Mouse (Mus musculus): ENCODE measurements around the gene Vmn1r28. TPM values are rescaled to one million over a fixed set of nuclear protein-coding genes. Genes with fewer than 3 reads are reported as not detected.
"Not testable (repeated sequence)": the region's sequence is repeated elsewhere in the genome, so short reads cannot be mapped to it uniquely, and the experiment has no call there.

Gene Vmn1r28
- total RNA-seq (2021), result not detected

DNA sequence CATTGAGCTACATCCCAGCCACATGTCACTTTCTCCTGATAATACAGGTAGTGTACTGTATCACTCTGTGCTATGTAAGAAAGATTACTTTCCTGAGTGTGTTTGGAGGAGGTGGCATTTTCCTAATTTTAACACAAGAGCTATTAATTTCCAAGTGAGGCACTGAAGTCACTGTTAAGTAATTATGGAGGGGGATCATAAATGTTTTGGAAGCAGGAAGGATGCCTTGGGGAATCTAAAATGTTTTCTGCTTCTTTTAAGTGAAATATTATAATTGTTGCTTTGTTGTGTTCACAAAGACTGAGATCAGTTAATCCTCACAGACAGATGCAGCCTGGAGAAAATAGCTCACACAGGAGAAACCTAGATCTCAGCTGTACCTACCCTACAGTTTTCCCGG is at the start of gene Vmn1r28:
Vmn1r28 (plus strand) TSS at position 301 of the 400 bp plus-strand sequence.
- DNase-seq, result no peak
- intact Hi-C loops (cut with DNase I), result no loop called here

GRCm38 (mm10) chr6:58216119-58216518 is 45.7 kb upstream of the Vmn1r28 start:
- DNase-seq, result peak in 1 of 2 experiments; percentile 6
- intact Hi-C loops (cut with DNase I), result no loop called here

- intact Hi-C loops (cut with DNase I), result no loop called here
- DNase-seq, result no peak
Observed at GRCm38 (mm10) chr6:58218721-58219120, 43.1 kb upstream of the Vmn1r28 start, which contains the start of gene Vmn1r27. Vmn1r27 (minus strand) TSS chr6:58218821.

- intact Hi-C loops (cut with DNase I); DNase-seq: not testable (repeated sequence)
Observed at GRCm38 (mm10) chr6:58279661-58280060, 17.8 kb downstream of the Vmn1r28 start.

DNA sequence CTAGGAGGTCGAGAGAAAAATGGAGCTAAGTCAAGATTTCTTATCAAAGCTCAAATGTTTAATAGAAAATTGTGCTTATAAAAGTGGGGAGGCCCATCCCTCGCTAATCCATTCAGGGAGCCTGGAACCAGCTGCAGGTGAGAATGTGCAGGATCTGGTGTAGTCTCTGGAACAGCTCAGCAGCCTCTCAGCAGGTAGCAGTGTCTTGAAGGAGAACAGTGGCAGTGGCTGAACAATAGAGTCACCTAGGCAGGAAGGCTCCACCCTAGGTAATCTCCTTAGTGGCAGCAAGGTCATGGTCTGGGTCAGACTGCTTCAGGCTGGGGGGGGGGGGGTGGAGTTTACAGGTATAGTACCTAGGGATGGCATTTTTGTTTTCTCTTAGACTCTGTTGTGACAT is 30.4 kb downstream of the Vmn1r28 start:
- no peak for DNase-seq
- intact Hi-C loops (cut with DNase I), result no loop called here

DNA sequence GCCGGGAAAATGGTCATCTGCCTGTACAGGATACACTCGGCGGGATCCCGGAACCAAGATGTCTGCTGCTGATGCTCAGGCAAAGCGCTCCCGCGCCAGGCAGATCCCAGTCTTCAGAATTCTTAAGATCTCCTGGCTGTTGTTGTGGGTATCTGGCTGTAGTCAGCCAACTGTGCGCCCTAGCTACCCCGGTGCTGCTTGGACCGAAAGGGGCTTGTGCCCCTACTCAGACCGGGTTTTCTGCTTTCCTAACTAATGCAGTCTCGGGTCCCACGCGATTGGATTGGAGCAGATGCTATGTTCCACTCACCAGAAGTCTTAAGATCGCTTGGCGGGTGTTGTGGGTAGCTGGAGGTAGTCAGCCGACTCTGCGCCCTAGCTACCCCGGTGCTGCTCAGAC is 36.7 kb downstream of the Vmn1r28 start:
- intact Hi-C loops (cut with DNase I); DNase-seq: not testable (repeated sequence)

GRCm38 (mm10) chr6:58301249-58301648 is 39.4 kb downstream of the Vmn1r28 start, which contains the start of gene Vmn1r29:
Vmn1r29 (plus strand) TSS chr6:58301549.
- DNase-seq, result no peak

More at GRCm38 (mm10) chr6:58301249-58301648, 39.4 kb downstream of the Vmn1r28 start, which contains the start of gene Vmn1r29:
- intact Hi-C loops (cut with DNase I), result no loop called here

Other genes with a start within 250 kb of the Vmn1r28 start
- gene Vmn1r26, start 246.9 kb upstream of the Vmn1r28 start, total RNA-seq (2021), result not detected
- not detected for gene Vmn1r27, start 43.2 kb upstream of the Vmn1r28 start, total RNA-seq (2021)
- not detected for gene Vmn1r29, start 39.5 kb downstream of the Vmn1r28 start, total RNA-seq (2021)
- not detected for gene Vmn1r30, start 181.3 kb downstream of the Vmn1r28 start, total RNA-seq (2021)
- not detected for gene Vmn1r31, start 213.3 kb downstream of the Vmn1r28 start, total RNA-seq (2021)